Comparison of ENCODE assay signal across 20 mouse cellular contexts in the genomic region with DNA sequence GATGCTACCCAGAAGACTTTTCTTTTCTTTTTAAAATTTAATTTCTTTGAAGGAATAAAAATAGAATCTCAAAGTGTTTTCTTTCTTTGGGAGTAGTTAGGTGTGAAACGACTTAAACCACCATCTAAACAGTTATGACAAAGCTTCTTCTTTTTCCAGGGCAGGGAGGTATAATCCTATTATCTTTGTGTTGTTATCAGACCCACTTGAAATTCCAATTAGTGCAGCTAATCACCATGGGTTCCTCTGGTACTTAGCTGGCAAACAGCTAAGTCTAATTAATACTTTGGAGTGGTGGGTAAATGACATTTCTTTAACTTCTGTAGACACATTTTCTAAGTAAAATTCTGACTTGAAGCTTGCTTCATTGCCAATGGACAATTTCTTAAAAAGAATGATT.
"Had no signal": no experiment of that assay in that cellular context is flagged by ENCODE, and none has a peak within 500 bp of the region (broad histone marks: within the 10 kb centered on the region; RNA-seq: fewer than 3 reads in every experiment).

No protein-coding gene starts in this region.

- ATAC-seq: liver, postnatal 0 days; lung, postnatal 0 days; midbrain, embryonic 16.5 days had no signal

- H3K4me3 ChIP-seq: liver, embryonic 13.5 days; liver, embryonic 15.5 days; lung, embryonic 15.5 days; megakaryocyte, embryonic 14.5 days; midbrain, embryonic 12.5 days; neural tube, embryonic 12.5 days; stomach, embryonic 15.5 days had no signal

- H3K27me3 ChIP-seq: liver, embryonic 13.5 days; liver, embryonic 15.5 days; lung, embryonic 15.5 days; megakaryocyte, embryonic 14.5 days; neural tube, embryonic 12.5 days; stomach, embryonic 15.5 days had no signal

- H3K4me1 ChIP-seq: liver, embryonic 13.5 days; liver, embryonic 15.5 days; lung, embryonic 15.5 days; megakaryocyte, embryonic 14.5 days; stomach, embryonic 15.5 days had no signal

- DNase-seq: liver, embryonic 13.5 days; liver, postnatal 0 days; lung, adult 2 months; lung, postnatal 14 days; lung, postnatal 36 days; midbrain, embryonic 14.5 days; right cerebral cortex, postnatal 14 days; thymus, adult 2 months; thymus, postnatal 25 days; thymus, postnatal 4 days had no signal

- H3K4me2 ChIP-seq: liver, embryonic 13.5 days; liver, embryonic 15.5 days; lung, embryonic 15.5 days; midbrain, embryonic 12.5 days; neural tube, embryonic 12.5 days; stomach, embryonic 15.5 days had no signal

- H3K27ac ChIP-seq: liver, embryonic 13.5 days; liver, embryonic 15.5 days; lung, embryonic 15.5 days; macrophage; midbrain, embryonic 12.5 days; neural tube, embryonic 12.5 days; stomach, embryonic 15.5 days; stomach, postnatal 0 days had no signal

- H3K9me3 ChIP-seq: liver, embryonic 13.5 days; liver, embryonic 15.5 days; lung, embryonic 15.5 days; midbrain, embryonic 12.5 days; neural tube, embryonic 12.5 days; stomach, embryonic 15.5 days had no signal

- H3K36me3 ChIP-seq: liver, embryonic 13.5 days; liver, embryonic 15.5 days; lung, embryonic 15.5 days; midbrain, embryonic 12.5 days; neural tube, embryonic 12.5 days; stomach, embryonic 15.5 days had no signal

- H3K9ac ChIP-seq: liver, embryonic 13.5 days; liver, embryonic 15.5 days; liver, postnatal 0 days; lung, embryonic 15.5 days; midbrain, embryonic 12.5 days; neural tube, embryonic 12.5 days; stomach, embryonic 15.5 days had no signal
